Mouse (Mus musculus): ENCODE data around the gene Olfr154. TPM values are rescaled to one million over a fixed set of nuclear protein-coding genes. Genes with fewer than 3 reads are reported as not detected.
"Not testable (repeated sequence)": the region's sequence is repeated elsewhere in the genome, so short reads cannot be mapped to it uniquely, and the experiment has no call there.

Gene Olfr154
- polyA plus RNA-seq (2015; fragmentation: Nextera tagmentation; extraction: Ambion mirVana), result not detected in 2 replicates

DNA sequence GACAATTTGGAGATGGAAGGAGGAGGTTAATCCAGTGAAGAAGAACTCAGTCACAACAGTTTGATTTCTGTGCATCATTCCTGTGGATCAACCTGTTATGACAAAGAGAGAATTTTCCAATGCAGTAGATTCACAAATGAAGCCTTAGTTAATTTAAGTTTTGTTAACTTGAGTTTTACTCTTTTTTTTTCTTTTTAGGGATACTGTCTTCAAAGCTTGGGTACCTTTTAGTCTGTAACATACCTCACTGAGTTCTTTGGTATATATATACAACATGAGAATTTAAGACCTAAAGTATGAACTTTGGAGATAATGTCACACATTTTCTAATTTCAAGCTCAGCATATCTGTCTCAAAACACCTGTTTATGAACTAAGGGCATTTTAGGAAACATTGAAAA lies at the start of gene Olfr154:
Gene Olfr154 (minus strand): TSS at position 101 of the 400 bp plus-strand sequence.
- H3K4me3 ChIP-seq (ENCODE audit: low read length); H3K4me2 ChIP-seq (ENCODE audit: low read depth, low read length); H3K9ac ChIP-seq (ENCODE audit: low read length); H3K9me3 ChIP-seq (ENCODE audit: control insufficient read depth, low read length); ATAC-seq (ENCODE audit: low read depth); H3K27me3 ChIP-seq (ENCODE audit: control insufficient read depth, insufficient read depth, low read depth, low read length); H3K27ac ChIP-seq (ENCODE audit: low read length); H3K36me3 ChIP-seq (ENCODE audit: control insufficient read depth, insufficient read depth, low read length); H3K4me1 ChIP-seq (replicated peaks; ENCODE audit: control insufficient read depth, insufficient read depth, low read length): not testable (repeated sequence)

DNA sequence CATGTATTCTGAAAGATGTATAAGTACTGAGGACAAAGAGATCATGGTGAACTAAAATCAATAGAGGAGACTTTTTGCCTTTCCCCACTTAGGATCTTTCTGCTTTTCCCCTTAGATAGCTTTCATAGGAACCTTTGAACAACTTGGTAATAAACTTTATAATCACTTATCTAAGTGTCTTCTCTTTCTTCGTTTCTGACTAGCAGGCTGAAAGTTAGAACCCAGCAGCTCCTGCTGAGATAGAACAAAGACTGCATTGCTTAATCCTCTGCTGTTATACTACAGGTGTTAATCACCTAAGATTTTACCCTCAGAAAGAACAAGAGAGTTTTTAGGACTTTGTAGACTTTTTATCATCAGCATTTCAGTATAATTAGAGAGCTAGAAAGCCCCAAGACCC lies 46.9 kb upstream of the Olfr154 start:
- no peaks in the 10 kb centered on the region for H3K27me3 ChIP-seq (ENCODE audit: control insufficient read depth, insufficient read depth, low read depth, low read length)
- 28% methylated on average over 1 of the region's 1 CpGs for WGBS

DNA sequence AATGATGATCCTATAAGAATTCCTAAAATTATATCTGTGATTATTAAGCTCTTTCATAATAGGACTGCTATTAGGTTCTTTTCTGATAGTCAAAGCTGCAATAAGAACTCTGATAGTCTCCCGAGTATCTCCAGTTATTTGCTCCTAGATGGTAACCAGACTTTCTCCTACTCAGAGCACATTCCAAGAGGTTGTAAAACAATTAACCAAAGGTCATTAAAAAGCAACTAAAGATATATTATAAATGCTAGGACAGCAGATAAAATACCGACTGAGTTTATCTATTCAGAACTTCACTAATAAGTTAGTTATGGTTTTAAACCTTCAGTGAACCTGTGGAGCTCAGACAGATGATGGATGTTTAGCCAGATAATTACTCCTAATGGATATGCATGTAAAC lies 46.4 kb upstream of the Olfr154 start:
- H3K9me3 ChIP-seq (ENCODE audit: control insufficient read depth, low read length); H3K27me3 ChIP-seq (ENCODE audit: control insufficient read depth, insufficient read depth, low read depth, low read length); H3K36me3 ChIP-seq (ENCODE audit: control insufficient read depth, insufficient read depth, low read length); H3K4me3 ChIP-seq (ENCODE audit: low read length); H3K4me1 ChIP-seq (replicated peaks; ENCODE audit: control insufficient read depth, insufficient read depth, low read length); H3K4me2 ChIP-seq (ENCODE audit: low read depth, low read length); H3K27ac ChIP-seq (ENCODE audit: low read length); ATAC-seq (ENCODE audit: low read depth); H3K9ac ChIP-seq (ENCODE audit: low read length): not testable (repeated sequence)
- 54% methylated on average over 2 of the region's 2 CpGs for WGBS

More for the DNA sequence above, 46.9 kb upstream of the Olfr154 start:
- no peak overlapping the region for H3K9ac ChIP-seq (ENCODE audit: low read length)
- no peak overlapping the region for H3K4me2 ChIP-seq (ENCODE audit: low read depth, low read length)
- no peaks in the 10 kb centered on the region for H3K36me3 ChIP-seq (ENCODE audit: control insufficient read depth, insufficient read depth, low read length)
- no peaks in the 10 kb centered on the region for H3K4me1 ChIP-seq (replicated peaks; ENCODE audit: control insufficient read depth, insufficient read depth, low read length)
- no peak overlapping the region for H3K4me3 ChIP-seq (ENCODE audit: low read length)
- no peak for ATAC-seq (ENCODE audit: low read depth)
- no peak overlapping the region for H3K27ac ChIP-seq (ENCODE audit: low read length)
- no peaks in the 10 kb centered on the region for H3K9me3 ChIP-seq (ENCODE audit: control insufficient read depth, low read length)

DNA sequence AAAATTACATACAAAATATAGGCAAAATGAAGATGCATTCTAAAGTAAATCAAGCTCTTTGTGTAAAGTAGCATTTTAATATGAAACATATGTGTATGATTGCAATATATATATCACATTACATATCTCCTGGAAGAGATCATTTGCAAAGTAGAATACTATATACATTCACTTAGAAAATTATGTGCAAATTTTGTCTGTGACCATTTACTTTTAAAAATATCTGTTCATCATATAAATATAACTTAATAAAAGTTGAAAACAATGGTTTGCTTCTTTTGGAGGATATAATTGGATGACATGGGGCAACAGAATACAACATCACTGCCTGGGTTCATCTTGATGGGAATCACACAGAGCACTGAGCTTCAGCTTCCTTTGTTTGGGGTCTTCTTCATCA lies 24.9 kb upstream of the Olfr154 start, which contains the start of gene Olfr1008:
Gene Olfr1008 (plus strand): TSS at position 301 of the 400 bp plus-strand sequence.
- no peak within 1 kb of the TSS for H3K9ac ChIP-seq (ENCODE audit: low read length)
- no peak for ATAC-seq (ENCODE audit: low read depth)
- H3K4me3 ChIP-seq (ENCODE audit: low read length), result no peak within 1 kb of the TSS
- H3K4me1 ChIP-seq (replicated peaks; ENCODE audit: control insufficient read depth, insufficient read depth, low read length), result no peaks in the 10 kb centered on the region
- no peak within 1 kb of the TSS for H3K27ac ChIP-seq (ENCODE audit: low read length)
- H3K27me3 ChIP-seq (ENCODE audit: control insufficient read depth, insufficient read depth, low read depth, low read length), result no peaks in the 10 kb centered on the region
- no peaks in the 10 kb centered on the region for H3K36me3 ChIP-seq (ENCODE audit: control insufficient read depth, insufficient read depth, low read length)
- no peak within 1 kb of the TSS for H3K4me2 ChIP-seq (ENCODE audit: low read depth, low read length)
- no peaks in the 10 kb centered on the region; the same call in 1 of the 2 replicates for H3K9me3 ChIP-seq (ENCODE audit: control insufficient read depth, low read length)

DNA sequence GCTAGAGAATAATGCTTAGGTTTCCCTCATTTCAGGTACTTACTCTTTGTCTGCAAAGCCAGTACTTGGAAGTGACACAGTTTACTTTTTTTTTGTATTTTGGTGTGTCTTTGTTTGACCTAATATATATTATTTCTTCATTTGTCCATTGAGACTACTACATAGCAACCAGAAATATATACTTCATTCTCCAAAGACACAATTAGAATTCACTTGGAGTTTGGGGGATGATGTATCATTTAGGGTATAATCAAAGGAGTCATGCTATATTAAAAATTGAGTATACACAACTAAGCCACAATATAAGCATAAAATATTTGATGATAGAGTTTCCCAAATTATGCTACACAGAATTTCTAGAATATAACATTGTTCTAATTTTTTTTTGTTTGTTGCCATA lies 14.4 kb upstream of the Olfr154 start, which contains the start of gene Olfr1006:
Gene Olfr1006 (minus strand): TSS at position 101 of the 400 bp plus-strand sequence.
- Histone ChIP-seq H3K27me3 (ENCODE audit: control insufficient read depth, insufficient read depth, low read depth, low read length) (no peaks in the 10 kb centered on the region), H3K9me3 (ENCODE audit: control insufficient read depth, low read length) (no peaks in the 10 kb centered on the region), H3K4me3 (ENCODE audit: low read length) (no peak within 1 kb of the TSS), H3K36me3 (ENCODE audit: control insufficient read depth, insufficient read depth, low read length) (no peaks in the 10 kb centered on the region), H3K4me1 (replicated peaks; ENCODE audit: control insufficient read depth, insufficient read depth, low read length) (no peaks in the 10 kb centered on the region), H3K27ac (ENCODE audit: low read length) (no peak within 1 kb of the TSS), H3K9ac (ENCODE audit: low read length) (no peak within 1 kb of the TSS), H3K4me2 (ENCODE audit: low read depth, low read length) (no peak within 1 kb of the TSS)
- no peak for ATAC-seq (ENCODE audit: low read depth)

DNA sequence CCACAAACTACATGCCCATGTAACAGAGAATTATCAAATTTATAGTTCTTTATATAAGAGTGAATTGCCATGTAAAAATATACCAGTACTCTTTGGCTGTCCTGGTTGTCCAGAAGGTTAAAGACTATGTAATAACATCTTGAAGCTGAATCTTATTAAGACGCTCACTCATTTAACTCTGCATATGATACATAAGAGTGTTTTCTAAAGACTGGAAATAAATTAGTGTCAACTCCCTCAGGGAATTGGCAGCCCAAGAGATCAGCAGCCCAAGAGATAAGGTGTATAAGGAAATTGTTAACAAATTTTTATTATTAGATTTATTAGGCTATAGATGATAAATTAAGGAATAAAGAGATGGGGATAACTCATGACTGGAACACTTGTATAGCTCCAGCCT lies 13.7 kb downstream of the Olfr154 start, which contains the start of gene Olfr1002:
Gene Olfr1002 (minus strand): TSS at position 101 of the 400 bp plus-strand sequence.
- Histone ChIP-seq H3K4me2 (ENCODE audit: low read depth, low read length) (no peak within 1 kb of the TSS), H3K4me1 (replicated peaks; ENCODE audit: control insufficient read depth, insufficient read depth, low read length) (no peaks in the 10 kb centered on the region), H3K27ac (ENCODE audit: low read length) (no peak within 1 kb of the TSS), H3K9me3 (ENCODE audit: control insufficient read depth, low read length) (no peaks in the 10 kb centered on the region), H3K4me3 (ENCODE audit: low read length) (no peak within 1 kb of the TSS), H3K36me3 (ENCODE audit: control insufficient read depth, insufficient read depth, low read length) (no peaks in the 10 kb centered on the region), H3K27me3 (ENCODE audit: control insufficient read depth, insufficient read depth, low read depth, low read length) (no peaks in the 10 kb centered on the region), H3K9ac (ENCODE audit: low read length) (no peak within 1 kb of the TSS)
- 91% methylated on average over 1 of the region's 1 CpGs for WGBS
- ATAC-seq (ENCODE audit: low read depth), result no peak

Other genes starting within 250 kb of the Olfr154 start
- not detected in 2 replicates for gene Olfr993, start 249.6 kb downstream of the Olfr154 start, polyA plus RNA-seq (2015; fragmentation: Nextera tagmentation; extraction: Ambion mirVana)
- gene Olfr994, start 228.0 kb downstream of the Olfr154 start, polyA plus RNA-seq (2015; fragmentation: Nextera tagmentation; extraction: Ambion mirVana), result not detected in 2 replicates
- gene Olfr995, start 220.8 kb downstream of the Olfr154 start, polyA plus RNA-seq (2015; fragmentation: Nextera tagmentation; extraction: Ambion mirVana), result not detected in 2 replicates
- 0.41 and 0.50 TPM in 2 replicates for gene 4833423E24Rik, start 145.4 kb downstream of the Olfr154 start, polyA plus RNA-seq (2015; fragmentation: Nextera tagmentation; extraction: Ambion mirVana)
- not detected in 2 replicates for gene Olfr996, start 85.2 kb downstream of the Olfr154 start, polyA plus RNA-seq (2015; fragmentation: Nextera tagmentation; extraction: Ambion mirVana)
- not detected in 2 replicates for gene Olfr998, start 75.5 kb downstream of the Olfr154 start, polyA plus RNA-seq (2015; fragmentation: Nextera tagmentation; extraction: Ambion mirVana)
- not detected in 2 replicates for gene Olfr1000, start 52.6 kb downstream of the Olfr154 start, polyA plus RNA-seq (2015; fragmentation: Nextera tagmentation; extraction: Ambion mirVana)
- gene Olfr1002, start 13.8 kb downstream of the Olfr154 start, polyA plus RNA-seq (2015; fragmentation: Nextera tagmentation; extraction: Ambion mirVana), result not detected in 2 replicates
- gene Olfr1006, start 14.3 kb upstream of the Olfr154 start, polyA plus RNA-seq (2015; fragmentation: Nextera tagmentation; extraction: Ambion mirVana), result not detected in 2 replicates
- not detected in 2 replicates for gene Olfr1008, start 25.0 kb upstream of the Olfr154 start, polyA plus RNA-seq (2015; fragmentation: Nextera tagmentation; extraction: Ambion mirVana)
- not detected in 2 replicates for gene Olfr1009, start 51.0 kb upstream of the Olfr154 start, polyA plus RNA-seq (2015; fragmentation: Nextera tagmentation; extraction: Ambion mirVana)
- gene Olfr1012, start 98.3 kb upstream of the Olfr154 start, polyA plus RNA-seq (2015; fragmentation: Nextera tagmentation; extraction: Ambion mirVana), result not detected in 2 replicates
- gene Olfr1013, start 102.6 kb upstream of the Olfr154 start, polyA plus RNA-seq (2015; fragmentation: Nextera tagmentation; extraction: Ambion mirVana), result not detected in 2 replicates
- not detected in 2 replicates for gene Olfr1014, start 108.3 kb upstream of the Olfr154 start, polyA plus RNA-seq (2015; fragmentation: Nextera tagmentation; extraction: Ambion mirVana)
- gene Olfr1015, start 117.6 kb upstream of the Olfr154 start, polyA plus RNA-seq (2015; fragmentation: Nextera tagmentation; extraction: Ambion mirVana), result not detected in 2 replicates
- not detected in 2 replicates for gene Olfr1016, start 138.1 kb upstream of the Olfr154 start, polyA plus RNA-seq (2015; fragmentation: Nextera tagmentation; extraction: Ambion mirVana)
- not detected in 2 replicates for gene Olfr1018, start 154.0 kb upstream of the Olfr154 start, polyA plus RNA-seq (2015; fragmentation: Nextera tagmentation; extraction: Ambion mirVana)
- not detected in 2 replicates for gene Olfr1019, start 181.0 kb upstream of the Olfr154 start, polyA plus RNA-seq (2015; fragmentation: Nextera tagmentation; extraction: Ambion mirVana)
- not detected in 2 replicates for gene Olfr1020, start 182.6 kb upstream of the Olfr154 start, polyA plus RNA-seq (2015; fragmentation: Nextera tagmentation; extraction: Ambion mirVana)
- gene Olfr1022, start 204.1 kb upstream of the Olfr154 start, polyA plus RNA-seq (2015; fragmentation: Nextera tagmentation; extraction: Ambion mirVana), result not detected in 2 replicates
- gene Olfr1023, start 221.2 kb upstream of the Olfr154 start, polyA plus RNA-seq (2015; fragmentation: Nextera tagmentation; extraction: Ambion mirVana), result not detected in 2 replicates
- gene Olfr1024, start 240.6 kb upstream of the Olfr154 start, polyA plus RNA-seq (2015; fragmentation: Nextera tagmentation; extraction: Ambion mirVana), result not detected in 2 replicates

Data from lung, embryonic 16.5 days (tissue).